Mouse (Mus musculus): Measurements from ENCODE around the gene Tinagl1. TPM values are rescaled to one million over a fixed set of nuclear protein-coding genes. Genes with fewer than 3 reads are reported as not detected.
A peak's percentile ranks its signal among the peaks of the same experiment; 100 is the strongest.

Tinagl1 gene
- polyA plus RNA-seq, 1 experiment: 134 TPM

DNA sequence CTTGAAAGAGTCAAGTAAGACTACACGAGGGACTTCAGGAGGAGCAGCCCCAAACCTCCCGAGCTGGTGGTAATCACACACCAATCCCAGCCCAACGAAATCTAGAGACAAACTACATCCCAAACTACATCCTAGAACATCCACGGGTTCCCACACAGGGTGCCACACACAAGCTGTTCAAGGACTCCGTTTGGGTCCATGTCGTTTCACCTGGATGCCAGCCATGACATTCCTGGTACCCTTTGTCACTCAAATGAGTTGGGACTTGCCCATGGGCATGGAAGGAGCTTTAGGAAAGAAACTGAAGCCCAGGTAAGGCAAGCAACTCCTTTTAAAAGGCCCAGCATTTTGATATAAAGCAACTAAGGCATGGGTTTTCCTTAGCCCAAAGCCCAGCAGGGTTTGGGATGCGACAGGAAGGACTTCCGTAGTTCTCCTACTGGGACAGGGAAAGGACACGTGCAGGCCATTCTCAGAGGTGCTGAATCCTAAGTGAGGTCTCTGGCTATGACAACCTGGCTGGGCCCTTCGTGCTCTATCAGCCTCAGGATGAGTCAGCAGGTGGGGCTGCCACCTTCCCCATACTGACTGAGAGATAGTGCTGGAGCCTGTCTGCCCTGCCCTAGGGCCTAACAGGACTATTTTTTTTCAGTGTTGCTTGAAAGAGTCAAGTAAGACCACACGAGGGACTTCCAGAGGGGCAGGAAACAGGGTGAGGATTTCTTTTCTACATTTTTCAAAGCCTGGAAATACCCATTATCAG, 1.7 kb downstream of the Tinagl1 start:
- DNase-seq: no peak
- WGBS: 51% methylated on average over 11 of the region's 11 CpGs

DNA sequence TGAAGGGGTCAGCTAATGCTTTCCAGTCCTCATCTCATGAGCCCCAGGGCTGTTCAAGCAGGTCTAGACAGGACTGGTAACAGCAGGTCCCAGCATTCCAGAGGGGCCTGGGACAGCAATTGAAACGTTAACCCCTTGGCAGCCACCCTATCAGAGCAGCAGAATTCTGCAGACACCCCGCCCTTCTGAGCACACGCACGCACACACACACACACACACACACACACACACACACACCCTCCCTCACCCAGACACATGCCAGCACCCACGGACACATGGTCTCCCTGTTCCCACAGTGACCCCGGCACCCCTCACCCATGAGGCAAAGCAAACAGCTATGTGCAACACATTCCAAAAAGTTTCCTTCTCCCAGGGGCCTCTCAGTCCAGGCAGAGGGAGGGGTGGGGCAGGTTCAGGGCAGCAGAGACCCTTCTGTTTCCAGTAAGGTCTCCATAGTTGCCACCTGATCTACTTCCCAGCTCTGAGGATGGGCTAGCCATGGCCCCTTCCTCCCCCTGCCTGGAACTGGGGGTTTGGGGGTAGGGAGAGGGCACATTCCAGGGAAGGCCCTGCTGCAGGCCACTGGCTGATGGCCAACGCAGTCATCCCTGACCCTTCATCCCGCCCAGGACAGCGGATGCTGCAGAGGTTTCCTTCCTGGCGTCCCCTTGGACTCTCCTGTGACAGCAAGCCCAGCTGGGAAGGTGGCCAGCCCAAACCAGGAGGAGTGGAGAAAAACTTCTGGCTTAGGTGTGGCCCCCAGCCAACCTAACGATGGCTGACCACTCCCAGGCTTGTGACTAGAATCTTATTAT, 2.8 kb downstream of the Tinagl1 start:
- 25% methylated on average over 11 of the region's 11 CpGs for WGBS
- peak overlapping the region; percentile 38 for H3K4me3 ChIP-seq (replicated peaks; ENCODE audit: extremely low read depth, low read depth, low read length)
- TF ChIP-seq CTCF (IDR thresholded peaks at IDR 0.05; ENCODE audit: insufficient read depth, low read length) (no peak), POLR2A (IDR thresholded peaks at IDR 0.05; ENCODE audit: borderline replicate concordance, extremely low read depth, low read depth, low read length) (no peak)
- peaks cover 54% of the 10 kb centered on the region for H3K4me1 ChIP-seq (ENCODE audit: control insufficient read depth, insufficient read depth, low read length)
- DNase-seq: peak; percentile 56

More for the DNA sequence above, 1.7 kb downstream of the Tinagl1 start:
- H3K4me3 ChIP-seq (replicated peaks; ENCODE audit: extremely low read depth, low read depth, low read length): peak overlapping the region; percentile 64
- TF ChIP-seq POLR2A (IDR thresholded peaks at IDR 0.05; ENCODE audit: borderline replicate concordance, extremely low read depth, low read depth, low read length) (no peak), CTCF (IDR thresholded peaks at IDR 0.05; ENCODE audit: insufficient read depth, low read length) (no peak)
- peaks cover 53% of the 10 kb centered on the region for H3K4me1 ChIP-seq (ENCODE audit: control insufficient read depth, insufficient read depth, low read length)

- no peak for TF ChIP-seq POLR2A (IDR thresholded peaks at IDR 0.05; ENCODE audit: borderline replicate concordance, extremely low read depth, low read depth, low read length)
- WGBS: 42% methylated on average over 4 of the region's 4 CpGs
- DNase-seq: no peak
- Histone ChIP-seq H3K4me3 (replicated peaks; ENCODE audit: extremely low read depth, low read depth, low read length) (no peak overlapping the region), H3K4me1 (ENCODE audit: control insufficient read depth, insufficient read depth, low read length) (peaks cover 46% of the 10 kb centered on the region)
These were observed 4.6 kb downstream of the Tinagl1 start for GRCm38 (mm10) chr4:130170362-130170761.

DNA sequence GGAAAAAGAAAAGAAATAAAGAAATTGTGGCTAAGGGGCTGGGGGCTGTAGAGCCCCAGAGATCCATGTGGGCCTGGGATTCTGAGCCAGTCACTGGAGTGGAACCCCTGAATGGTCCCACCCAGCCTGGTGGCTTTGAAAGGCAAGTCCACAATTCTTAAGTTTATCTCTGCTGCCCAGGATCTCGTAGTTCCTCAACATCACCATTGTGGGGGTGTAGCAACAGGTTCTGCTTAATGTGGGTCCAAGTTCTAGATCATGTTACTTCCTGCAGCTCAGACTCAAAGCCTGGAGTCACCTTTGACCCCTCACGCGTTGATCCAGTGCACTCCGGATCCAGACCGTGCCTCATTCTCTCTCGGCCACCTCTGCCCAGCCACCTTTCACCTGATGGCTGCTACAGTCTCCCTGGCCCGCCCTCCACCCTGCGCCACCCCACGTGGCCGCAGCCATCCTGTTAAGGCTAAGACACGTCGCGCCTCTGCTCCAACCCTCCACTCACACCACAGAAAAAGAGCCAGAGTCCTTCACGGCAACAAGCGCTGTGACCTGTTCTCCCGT, 5.4 kb downstream of the Tinagl1 start:
- DNase-seq: no peak
- peaks cover 43% of the 10 kb centered on the region for H3K4me1 ChIP-seq (ENCODE audit: control insufficient read depth, insufficient read depth, low read length)
- no peak overlapping the region for H3K4me3 ChIP-seq (replicated peaks; ENCODE audit: extremely low read depth, low read depth, low read length)
- 84% methylated on average over 16 of the region's 16 CpGs for WGBS
- no peak for TF ChIP-seq CTCF (IDR thresholded peaks at IDR 0.05; ENCODE audit: insufficient read depth, low read length)
- TF ChIP-seq POLR2A (IDR thresholded peaks at IDR 0.05; ENCODE audit: borderline replicate concordance, extremely low read depth, low read depth, low read length): no peak

- peak overlapping the region; percentile 18 for H3K4me3 ChIP-seq (replicated peaks; ENCODE audit: extremely low read depth, low read depth, low read length)
- peaks cover 43% of the 10 kb centered on the region for H3K4me1 ChIP-seq (ENCODE audit: control insufficient read depth, insufficient read depth, low read length)
- TF ChIP-seq CTCF (IDR thresholded peaks at IDR 0.05; ENCODE audit: insufficient read depth, low read length): no peak
- TF ChIP-seq POLR2A (IDR thresholded peaks at IDR 0.05; ENCODE audit: borderline replicate concordance, extremely low read depth, low read depth, low read length): peak; percentile 39; the same call in 1 of the 2 replicates
- DNase-seq: peak; percentile 85
- WGBS: 29% methylated on average over 16 of the region's 16 CpGs
These were observed 6.4 kb downstream of the Tinagl1 start for GRCm38 (mm10) chr4:130168280-130169183.

DNA sequence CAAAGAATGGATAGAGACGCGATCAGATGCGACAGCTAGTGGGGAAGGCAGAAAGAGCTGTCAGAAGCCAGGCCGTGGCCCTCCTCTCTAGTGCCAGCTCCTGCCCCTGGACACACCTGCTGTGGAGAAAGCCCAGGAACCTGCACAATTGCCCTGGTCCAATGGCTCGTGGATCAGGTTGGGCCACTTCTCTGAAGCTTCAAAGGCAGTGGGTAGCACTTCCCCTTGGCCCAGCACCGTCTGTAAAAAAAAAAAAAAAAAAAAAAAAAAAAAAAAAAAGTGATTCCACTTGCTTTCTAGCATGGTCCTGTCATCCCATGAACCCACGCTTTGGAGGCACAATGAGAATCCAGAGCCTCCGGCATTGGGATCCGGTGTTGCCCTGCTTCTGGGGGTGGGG, 7.1 kb downstream of the Tinagl1 start:
- no peak for DNase-seq
- Histone ChIP-seq H3K4me1 (ENCODE audit: control insufficient read depth, insufficient read depth, low read length) (peaks cover 39% of the 10 kb centered on the region), H3K4me3 (replicated peaks; ENCODE audit: extremely low read depth, low read depth, low read length) (peak overlapping the region; percentile 18)
- 26% methylated on average over 9 of the region's 9 CpGs for WGBS
- no peak for TF ChIP-seq CTCF (IDR thresholded peaks at IDR 0.05; ENCODE audit: insufficient read depth, low read length)
- TF ChIP-seq POLR2A (IDR thresholded peaks at IDR 0.05; ENCODE audit: borderline replicate concordance, extremely low read depth, low read depth, low read length): peak; percentile 15; the same call in 1 of the 2 replicates

DNA sequence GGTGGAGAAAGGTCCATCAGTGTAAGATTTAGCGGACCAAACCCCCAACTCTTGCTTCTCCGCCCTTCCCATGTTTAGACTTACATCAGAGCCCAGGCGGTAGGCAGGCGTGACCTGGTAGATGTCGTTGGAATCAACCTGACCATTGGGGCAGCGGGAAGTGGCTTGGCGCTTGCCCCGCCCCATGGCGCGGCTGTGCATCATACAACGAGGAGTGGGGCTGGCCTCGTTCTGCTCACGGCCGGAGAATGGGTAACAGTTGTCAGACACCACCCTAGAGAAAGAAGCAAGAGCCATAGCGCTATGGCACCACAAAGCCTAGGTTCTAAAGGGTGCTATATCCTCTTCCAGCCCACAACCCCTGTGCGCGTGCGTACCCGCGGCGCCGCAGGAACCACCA, 7.6 kb downstream of the Tinagl1 start:
- DNase-seq: no peak
- WGBS: 52% methylated on average over 22 of the region's 22 CpGs
- Histone ChIP-seq H3K4me3 (replicated peaks; ENCODE audit: extremely low read depth, low read depth, low read length) (no peak overlapping the region), H3K4me1 (ENCODE audit: control insufficient read depth, insufficient read depth, low read length) (peaks cover 38% of the 10 kb centered on the region)
- TF ChIP-seq POLR2A (IDR thresholded peaks at IDR 0.05; ENCODE audit: borderline replicate concordance, extremely low read depth, low read depth, low read length): no peak
- TF ChIP-seq CTCF (IDR thresholded peaks at IDR 0.05; ENCODE audit: insufficient read depth, low read length): no peak

- peaks cover 32% of the 10 kb centered on the region for H3K4me1 ChIP-seq (ENCODE audit: control insufficient read depth, insufficient read depth, low read length)
- DNase-seq: no peak
- no peak overlapping the region for H3K4me3 ChIP-seq (replicated peaks; ENCODE audit: extremely low read depth, low read depth, low read length)
- 55% methylated on average over 8 of the region's 8 CpGs for WGBS
- no peak; the same call in 1 of the 2 replicates for TF ChIP-seq POLR2A (IDR thresholded peaks at IDR 0.05; ENCODE audit: borderline replicate concordance, extremely low read depth, low read depth, low read length)
- no peak for TF ChIP-seq CTCF (IDR thresholded peaks at IDR 0.05; ENCODE audit: insufficient read depth, low read length)
These were observed 8.3 kb downstream of the Tinagl1 start for GRCm38 (mm10) chr4:130166592-130166991.

Measured in lung, adult 2 months (tissue).